Mouse (Mus musculus): ENCODE data around the gene Immp2l. TPM values are rescaled to one million over a fixed set of nuclear protein-coding genes. Genes with fewer than 3 reads are reported as not detected.

Immp2l gene
- total and polyA plus RNA-seq, 3 experiments, result 0.50 to 31.4 (median 7.9) TPM

DNA sequence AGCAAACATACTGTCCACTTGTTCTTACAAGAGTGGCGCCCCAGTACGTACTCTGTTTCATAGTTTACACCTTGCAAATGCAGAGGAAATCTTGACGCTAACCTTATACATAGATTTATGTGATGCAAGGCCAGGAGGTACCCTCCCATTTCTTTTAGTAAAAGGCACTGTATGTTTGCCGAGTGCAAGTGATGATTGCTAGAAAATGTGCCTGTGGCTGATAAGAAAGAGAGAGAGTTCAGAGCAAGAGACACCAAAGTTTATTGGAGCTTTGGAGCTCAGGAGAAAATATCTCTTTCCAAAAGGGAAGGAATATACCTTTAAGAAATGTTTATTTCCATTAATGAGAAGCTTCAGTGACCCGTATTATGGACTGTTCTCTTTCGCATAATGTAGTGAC lies 95.8 kb downstream of the Immp2l start:
- ATAC-seq (ENCODE audit: extremely low read depth, insufficient number of reproducible peaks, low FRiP score, poor library complexity, severe bottlenecking) (no peak), DNase-seq (ENCODE audit: low spot score) (no peak)
- no peak for TF ChIP-seq GATA2 (IDR thresholded peaks at IDR 0.05; ENCODE audit: borderline replicate concordance, low read depth, low read length)
- TF ChIP-seq CTCF (IDR thresholded peaks at IDR 0.05; ENCODE audit: low read depth, low read length), result no peak
- no peak for TF ChIP-seq TAL1 (conservative IDR thresholded peaks at IDR 0.05; ENCODE audit: low read depth, low read length)
- no peak for TF ChIP-seq GATA1 (IDR thresholded peaks at IDR 0.05; ENCODE audit: borderline replicate concordance, low read length)
- TF ChIP-seq POLR2AphosphoS5 (IDR thresholded peaks at IDR 0.05; ENCODE audit: insufficient replicate concordance, low read depth, low read length), result no peak
- Histone ChIP-seq H3K27me3 (ENCODE audit: insufficient read depth, low read length) (no peaks in the 10 kb centered on the region), H3K4me3 (ENCODE audit: low read depth, low read length) (no peak overlapping the region), H3K36me3 (replicated peaks) (no peaks in the 10 kb centered on the region), H3K9me3 (replicated peaks) (no peaks in the 10 kb centered on the region), H3K4me1 (ENCODE audit: insufficient read depth, low read depth, low read length) (no peaks in the 10 kb centered on the region)

DNA sequence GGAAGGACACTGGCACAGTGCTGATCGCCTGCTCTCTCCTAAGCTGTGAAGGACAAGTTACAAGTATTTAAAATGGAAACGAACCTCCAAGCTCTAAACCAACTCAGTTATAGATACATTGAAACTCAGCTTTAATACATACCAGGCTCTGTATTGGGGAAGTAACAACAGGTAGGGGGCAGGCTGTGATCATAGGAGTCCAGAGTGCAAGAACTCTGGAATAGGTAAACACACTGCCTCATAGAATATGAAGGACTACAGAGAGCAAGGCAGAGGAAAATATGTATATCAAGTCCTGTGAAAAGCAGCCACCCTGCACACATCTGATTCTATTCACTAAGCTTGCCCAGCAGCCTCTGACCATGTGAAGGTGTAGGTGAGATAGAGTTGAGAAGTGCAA lies 99.3 kb downstream of the Immp2l start:
- Histone ChIP-seq H3K4me3 (ENCODE audit: low read depth, low read length) (no peak overlapping the region), H3K36me3 (replicated peaks) (no peaks in the 10 kb centered on the region), H3K4me1 (ENCODE audit: insufficient read depth, low read depth, low read length) (no peaks in the 10 kb centered on the region), H3K27me3 (ENCODE audit: insufficient read depth, low read length) (no peaks in the 10 kb centered on the region), H3K9me3 (replicated peaks) (no peaks in the 10 kb centered on the region)
- TF ChIP-seq CTCF (IDR thresholded peaks at IDR 0.05; ENCODE audit: low read depth, low read length), result no peak
- TF ChIP-seq GATA2 (IDR thresholded peaks at IDR 0.05; ENCODE audit: borderline replicate concordance, low read depth, low read length), result no peak
- no peak for TF ChIP-seq POLR2AphosphoS5 (IDR thresholded peaks at IDR 0.05; ENCODE audit: insufficient replicate concordance, low read depth, low read length)
- no peak for TF ChIP-seq GATA1 (IDR thresholded peaks at IDR 0.05; ENCODE audit: borderline replicate concordance, low read length)
- no peak for TF ChIP-seq TAL1 (conservative IDR thresholded peaks at IDR 0.05; ENCODE audit: low read depth, low read length)
- no peak for DNase-seq (ENCODE audit: low spot score)
- no peak for ATAC-seq (ENCODE audit: extremely low read depth, insufficient number of reproducible peaks, low FRiP score, poor library complexity, severe bottlenecking)

DNA sequence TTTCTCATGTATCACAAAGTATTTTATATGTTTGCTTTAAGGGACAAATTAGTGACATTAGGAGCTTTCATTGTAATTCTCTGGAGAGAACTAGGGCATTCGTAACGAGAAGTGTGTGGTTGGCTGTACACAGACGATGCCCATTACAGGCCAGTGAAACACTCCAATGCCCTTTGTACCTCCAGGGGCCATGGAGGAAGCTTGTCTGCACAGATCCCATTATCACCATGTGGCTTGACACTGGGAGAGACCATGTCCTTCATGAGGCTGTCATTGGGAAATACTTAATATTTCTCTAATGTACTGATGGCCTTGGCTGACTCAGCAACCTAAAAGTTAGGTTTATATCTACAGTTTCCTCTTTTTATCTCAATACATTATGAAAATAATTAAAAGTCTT lies 111.0 kb downstream of the Immp2l start:
- no peaks in the 10 kb centered on the region for H3K36me3 ChIP-seq (replicated peaks)
- ATAC-seq (ENCODE audit: extremely low read depth, insufficient number of reproducible peaks, low FRiP score, poor library complexity, severe bottlenecking), result no peak
- no peak for TF ChIP-seq POLR2AphosphoS5 (IDR thresholded peaks at IDR 0.05; ENCODE audit: insufficient replicate concordance, low read depth, low read length)
- no peak for TF ChIP-seq GATA2 (IDR thresholded peaks at IDR 0.05; ENCODE audit: borderline replicate concordance, low read depth, low read length)
- TF ChIP-seq CTCF (IDR thresholded peaks at IDR 0.05; ENCODE audit: low read depth, low read length), result no peak
- TF ChIP-seq GATA1 (IDR thresholded peaks at IDR 0.05; ENCODE audit: borderline replicate concordance, low read length), result no peak
- no peak for TF ChIP-seq TAL1 (conservative IDR thresholded peaks at IDR 0.05; ENCODE audit: low read depth, low read length)
- no peaks in the 10 kb centered on the region for H3K27me3 ChIP-seq (ENCODE audit: insufficient read depth, low read length)
- no peak overlapping the region for H3K4me3 ChIP-seq (ENCODE audit: low read depth, low read length)
- no peaks in the 10 kb centered on the region for H3K4me1 ChIP-seq (ENCODE audit: insufficient read depth, low read depth, low read length)
- no peaks in the 10 kb centered on the region; the same call in 1 of the 2 replicates for H3K9me3 ChIP-seq (replicated peaks)
- DNase-seq (ENCODE audit: low spot score), result no peak

DNA sequence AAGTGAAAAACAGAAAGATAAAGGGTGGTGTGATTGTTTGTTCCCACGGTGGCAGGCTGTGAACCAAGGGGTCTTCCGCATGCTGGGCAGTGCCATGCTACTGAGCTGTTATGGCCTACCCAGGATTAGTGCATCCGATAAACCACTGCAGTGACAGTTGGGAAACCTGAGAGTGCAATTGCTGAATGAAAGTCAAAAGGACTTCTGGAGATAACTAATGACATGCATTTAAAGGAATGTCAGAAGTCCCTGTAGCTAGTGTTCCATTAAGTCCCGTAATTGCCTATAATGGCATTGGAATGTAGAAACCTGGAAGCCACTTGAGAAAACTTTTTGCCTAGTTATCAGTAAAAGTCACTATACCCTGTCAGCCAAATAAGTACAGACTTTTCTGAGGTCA lies 135.7 kb downstream of the Immp2l start:
- Histone ChIP-seq H3K27me3 (ENCODE audit: insufficient read depth, low read length) (no peaks in the 10 kb centered on the region), H3K9me3 (replicated peaks) (peaks cover 11% of the 10 kb centered on the region), H3K4me1 (ENCODE audit: insufficient read depth, low read depth, low read length) (no peaks in the 10 kb centered on the region), H3K36me3 (replicated peaks) (no peaks in the 10 kb centered on the region), H3K4me3 (ENCODE audit: low read depth, low read length) (no peak overlapping the region)
- DNase-seq (ENCODE audit: low spot score) (no peak), ATAC-seq (ENCODE audit: extremely low read depth, insufficient number of reproducible peaks, low FRiP score, poor library complexity, severe bottlenecking) (no peak)
- no peak for TF ChIP-seq TAL1 (conservative IDR thresholded peaks at IDR 0.05; ENCODE audit: low read depth, low read length)
- no peak for TF ChIP-seq CTCF (IDR thresholded peaks at IDR 0.05; ENCODE audit: low read depth, low read length)
- no peak for TF ChIP-seq POLR2AphosphoS5 (IDR thresholded peaks at IDR 0.05; ENCODE audit: insufficient replicate concordance, low read depth, low read length)
- TF ChIP-seq GATA2 (IDR thresholded peaks at IDR 0.05; ENCODE audit: borderline replicate concordance, low read depth, low read length), result no peak
- no peak for TF ChIP-seq GATA1 (IDR thresholded peaks at IDR 0.05; ENCODE audit: borderline replicate concordance, low read length)

DNA sequence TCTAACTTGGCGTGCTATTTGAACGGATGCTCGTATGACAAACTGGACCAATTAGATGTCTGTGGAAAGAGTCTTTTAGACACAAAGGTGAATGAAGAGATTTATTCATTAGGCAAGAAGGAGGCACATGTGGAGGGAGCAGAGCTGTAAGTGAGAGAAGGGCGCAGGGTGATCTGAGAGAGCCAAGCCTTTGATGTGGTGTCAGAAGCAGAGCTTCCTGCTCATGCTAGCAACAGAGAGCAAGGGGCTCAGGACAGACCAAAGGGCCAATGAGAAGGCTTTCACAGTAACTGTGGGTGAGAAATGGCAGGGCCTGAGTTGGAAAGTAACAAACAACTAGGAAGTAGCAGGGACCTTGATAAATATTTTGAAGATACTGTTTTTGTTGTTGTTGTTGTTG lies 143.9 kb downstream of the Immp2l start:
- Histone ChIP-seq H3K9me3 (replicated peaks) (peaks cover 8% of the 10 kb centered on the region), H3K36me3 (replicated peaks) (no peaks in the 10 kb centered on the region), H3K4me3 (ENCODE audit: low read depth, low read length) (no peak overlapping the region), H3K4me1 (ENCODE audit: insufficient read depth, low read depth, low read length) (no peaks in the 10 kb centered on the region), H3K27me3 (ENCODE audit: insufficient read depth, low read length) (no peaks in the 10 kb centered on the region)
- ATAC-seq (ENCODE audit: extremely low read depth, insufficient number of reproducible peaks, low FRiP score, poor library complexity, severe bottlenecking) (no peak), DNase-seq (ENCODE audit: low spot score) (no peak)
- no peak for TF ChIP-seq CTCF (IDR thresholded peaks at IDR 0.05; ENCODE audit: low read depth, low read length)
- TF ChIP-seq POLR2AphosphoS5 (IDR thresholded peaks at IDR 0.05; ENCODE audit: insufficient replicate concordance, low read depth, low read length), result no peak
- TF ChIP-seq GATA1 (IDR thresholded peaks at IDR 0.05; ENCODE audit: borderline replicate concordance, low read length), result no peak

DNA sequence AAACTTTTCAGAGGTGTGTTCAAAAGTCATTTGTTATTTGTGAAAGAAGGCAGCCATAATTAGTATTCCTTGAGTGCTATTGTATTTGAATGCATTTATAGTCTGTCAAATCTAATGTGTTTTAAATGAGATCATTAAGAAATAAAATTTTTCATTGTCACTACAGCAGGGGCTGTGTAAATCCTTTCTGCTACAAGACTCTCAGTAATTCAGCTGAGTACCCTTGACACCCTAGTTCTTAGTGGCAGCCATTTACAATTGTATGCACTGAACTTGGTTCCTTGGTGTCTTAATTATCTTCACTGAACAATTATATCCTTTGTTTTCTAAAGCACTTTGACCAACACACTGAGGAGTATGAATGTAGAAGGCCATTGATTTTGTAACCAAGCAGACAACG lies 146.2 kb downstream of the Immp2l start:
- TF ChIP-seq CTCF (IDR thresholded peaks at IDR 0.05; ENCODE audit: low read depth, low read length) (no peak), TAL1 (conservative IDR thresholded peaks at IDR 0.05; ENCODE audit: low read depth, low read length) (no peak), POLR2AphosphoS5 (IDR thresholded peaks at IDR 0.05; ENCODE audit: insufficient replicate concordance, low read depth, low read length) (no peak), GATA2 (IDR thresholded peaks at IDR 0.05; ENCODE audit: borderline replicate concordance, low read depth, low read length) (no peak), GATA1 (IDR thresholded peaks at IDR 0.05; ENCODE audit: borderline replicate concordance, low read length) (no peak)
- Histone ChIP-seq H3K4me1 (ENCODE audit: insufficient read depth, low read depth, low read length) (no peaks in the 10 kb centered on the region), H3K27me3 (ENCODE audit: insufficient read depth, low read length) (no peaks in the 10 kb centered on the region), H3K36me3 (replicated peaks) (no peaks in the 10 kb centered on the region), H3K9me3 (replicated peaks) (peaks cover 5% of the 10 kb centered on the region; the same call in 1 of the 2 replicates), H3K4me3 (ENCODE audit: low read depth, low read length) (no peak overlapping the region)
- DNase-seq (ENCODE audit: low spot score) (no peak), ATAC-seq (ENCODE audit: extremely low read depth, insufficient number of reproducible peaks, low FRiP score, poor library complexity, severe bottlenecking) (no peak)
